Mouse (Mus musculus) CH12.LX (cell line): ENCODE measurements at regions not wholly inside any gene's neighbourhood (a gene's known extent, or its start where the extent isn't known, plus 50 kb on each side); places are given as distances from the start of the nearest gene placed in this dataset.

Experiments used
- BHLHE40 ChIP-seq: IDR thresholded peaks from 2 replicates; pipeline ENCODE4 v1.6.1; 2011; ENCODE audit warnings: mild to moderate bottlenecking, low read depth, low read length, improper control_type of control experiment
- CHD2 ChIP-seq: IDR thresholded peaks from 2 replicates; pipeline ENCODE4 v1.6.1; 2011; ENCODE audit warnings: low read length, improper control_type of control experiment
- EP300 ChIP-seq: IDR thresholded peaks from 2 replicates; pipeline ENCODE4 v1.6.1; 2011; ENCODE audit warnings: low read length, improper control_type of control experiment
- JUN ChIP-seq: IDR thresholded peaks from 2 replicates; pipeline ENCODE4 v1.6.1; 2011; ENCODE audit warnings: low read depth, mild to moderate bottlenecking, low read length, improper control_type of control experiment, moderate library complexity; ENCODE audit not compliant: insufficient read depth
- MAZ ChIP-seq: IDR thresholded peaks from 2 replicates; pipeline ENCODE4 v1.6.1; 2012; ENCODE audit warnings: low read depth, mild to moderate bottlenecking, inconsistent platforms, low read length, improper control_type of control experiment, moderate library complexity
- NELFE ChIP-seq: IDR thresholded peaks from 2 replicates; pipeline ENCODE4 v1.6.1; 2011; ENCODE audit warnings: low read depth, low read length, improper control_type of control experiment
- POLR2A ChIP-seq: IDR thresholded peaks from 2 replicates; pipeline ENCODE4 v1.6.1; 2011; ENCODE audit warnings: low read depth, mild to moderate bottlenecking, improper control_type of control experiment, low read length
- POLR2AphosphoS2 ChIP-seq: IDR thresholded peaks from 2 replicates; pipeline ENCODE4 v1.6.1; 2011; ENCODE audit warnings: low read depth, low read length, improper control_type of control experiment
- RCOR1 ChIP-seq: conservative IDR thresholded peaks from 2 replicates; pipeline ENCODE4 v1.6.1; 2012; ENCODE audit warnings: low read depth, mild to moderate bottlenecking, inconsistent platforms, low read length, improper control_type of control experiment
- SIN3A ChIP-seq: IDR thresholded peaks from 2 replicates; pipeline ENCODE4 v1.6.1; 2012; ENCODE audit warnings: low read length, improper control_type of control experiment, inconsistent platforms
- TCF12 ChIP-seq: IDR thresholded peaks from 2 replicates; pipeline ENCODE4 v1.6.1; 2014; ENCODE audit warnings: low read depth, mild to moderate bottlenecking, inconsistent platforms, low read length, improper control_type of control experiment
- ZNF384 ChIP-seq: IDR thresholded peaks from 2 replicates; pipeline ENCODE4 v1.6.1; 2012; ENCODE audit warnings: low read depth, low read length, improper control_type of control experiment, inconsistent platforms

GRCm38 (mm10) chr15:19356322-19356721 lies 537.6 kb downstream of the Cdh10 start:
- no peak for TF ChIP-seq MAZ
- no peak for TF ChIP-seq ZNF384
- TF ChIP-seq SIN3A, result no peak
- TF ChIP-seq TCF12, result no peak
- TF ChIP-seq BHLHE40, result no peak
- TF ChIP-seq POLR2A, result no peak
- no peak for TF ChIP-seq RCOR1
- TF ChIP-seq JUN, result no peak
- TF ChIP-seq EP300, result no peak
- TF ChIP-seq POLR2AphosphoS2, result no peak
- no peak for TF ChIP-seq CHD2
- no peak for TF ChIP-seq NELFE
